Mouse (Mus musculus) gastrocnemius, adult 18-20 months (tissue): ENCODE results near the gene Pkd1l1. TPM values are rescaled to one million over a fixed set of nuclear protein-coding genes. Genes with fewer than 3 reads are reported as not detected.

Source experiments
- DNase-seq: peaks from one replicate; pipeline ENCODE4 v3.0.0; 2021; ENCODE audit warnings: low spot score
- long read RNA-seq, 2 experiments: library from polyadenylated mRNA; stranded (forward); transcript quantifications; one replicate each; pipeline ENCODE4 v2.0.0; 2021
- total RNA-seq, 2 experiments: library from RNA; stranded (reverse); gene quantifications; 2 replicates each; pipeline ENCODE4 v1.2.3; 2021

Pkd1l1 gene
- not detected for total RNA-seq
- long read RNA-seq, experiment 1 = 0 reads
- long read RNA-seq, experiment 2 = 0 reads

GRCm38 (mm10) chr11:8973166-8973565 lies at the start of gene Pkd1l1:
Gene Pkd1l1 (minus strand): TSS chr11:8973266.
- DNase-seq = no peak

GRCm38 (mm10) chr11:9020207-9020606 lies 47.1 kb upstream of the Pkd1l1 start:
- DNase-seq = no peak

- DNase-seq = no peak
These were observed 45.6 kb upstream of the Pkd1l1 start for GRCm38 (mm10) chr11:9018491-9019267.

DNA sequence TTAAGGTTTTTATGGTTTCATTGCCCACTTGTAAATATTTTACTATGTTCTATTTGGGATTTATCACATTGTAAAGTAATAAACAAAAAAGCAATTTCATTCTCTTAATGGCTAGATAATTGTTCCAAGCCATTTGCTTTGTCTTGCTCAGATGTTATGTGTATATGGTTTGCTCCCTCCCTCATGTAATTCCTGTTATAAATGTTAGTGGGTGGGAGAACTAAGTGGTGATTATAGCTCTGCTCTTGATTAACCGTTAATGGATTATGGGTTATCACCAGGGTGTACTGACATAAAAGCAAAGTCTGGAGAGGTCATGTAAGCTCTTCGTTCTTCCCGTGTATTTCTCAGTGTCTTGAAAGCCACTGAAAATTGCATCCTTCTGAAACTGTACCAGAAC lies 41.7 kb upstream of the Pkd1l1 start:
- no peak for DNase-seq

DNA sequence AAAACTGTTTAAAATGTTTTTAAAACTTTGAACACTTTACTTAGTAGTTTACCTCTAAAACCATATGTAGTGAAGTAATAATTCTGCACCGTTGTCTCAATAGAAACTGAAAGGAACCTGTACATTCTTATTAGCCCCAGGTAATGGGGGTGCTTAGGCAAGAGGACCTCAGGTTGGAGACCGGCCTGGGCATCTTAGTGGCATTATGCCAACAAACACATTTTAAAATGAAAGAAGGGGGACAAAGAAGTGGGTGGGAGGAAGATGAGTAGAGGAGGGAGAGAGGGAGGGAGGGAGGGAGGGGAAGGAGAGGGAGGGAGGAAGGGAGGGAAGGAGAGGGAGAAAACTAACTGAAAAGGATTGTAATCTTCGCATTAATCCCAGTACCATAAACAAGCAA lies 38.3 kb upstream of the Pkd1l1 start:
- DNase-seq = no peak

DNA sequence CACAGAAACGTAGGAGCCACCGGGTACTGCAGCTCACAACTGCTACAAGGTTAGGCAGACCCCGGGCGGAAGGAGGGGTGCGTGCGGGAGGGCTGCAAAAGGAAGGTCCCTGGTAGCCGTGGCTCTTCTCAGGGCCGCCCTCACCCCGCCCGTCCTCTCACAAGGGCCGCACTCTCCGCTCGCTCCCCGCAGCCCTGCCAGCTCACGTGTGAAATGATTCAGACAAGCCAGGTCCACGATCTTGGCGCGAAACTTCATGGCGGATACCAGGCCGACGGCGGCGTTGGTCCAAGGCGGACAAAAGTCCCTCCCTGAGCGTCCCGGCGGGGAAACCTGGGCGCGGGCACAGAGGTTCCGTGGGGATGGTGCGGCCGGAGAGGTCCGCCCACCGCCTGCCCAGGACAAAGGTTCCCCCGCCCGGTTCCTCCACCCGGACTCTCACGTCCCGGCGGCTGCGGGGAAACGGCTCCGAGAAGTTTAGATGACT lies 37.8 kb upstream of the Pkd1l1 start, which contains the start of gene Hus1:
TSS of gene Hus1 (minus strand) at position 339 of the 487 bp plus-strand sequence.
- peak; percentile 88 for DNase-seq

DNA sequence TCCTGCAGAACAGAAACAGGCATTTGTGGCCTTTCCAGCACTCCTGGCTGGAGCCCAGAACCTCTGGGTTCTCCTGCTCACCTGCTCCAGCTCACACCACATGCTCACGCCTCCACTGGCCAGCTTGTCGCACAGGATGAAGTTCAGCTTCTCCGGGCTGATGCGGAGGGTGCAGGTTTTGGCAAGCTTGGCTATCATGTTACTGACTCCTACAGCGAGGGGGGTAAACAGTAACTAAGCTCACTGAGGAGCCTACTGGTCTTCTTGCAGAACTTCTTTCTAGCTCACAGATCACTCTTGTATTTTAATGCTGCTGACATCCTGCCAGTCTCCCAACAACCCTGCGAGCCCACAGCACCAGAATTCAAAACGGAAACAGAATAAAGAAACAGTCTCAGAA lies 37.4 kb upstream of the Pkd1l1 start:
- peak; percentile 22 for DNase-seq

DNA sequence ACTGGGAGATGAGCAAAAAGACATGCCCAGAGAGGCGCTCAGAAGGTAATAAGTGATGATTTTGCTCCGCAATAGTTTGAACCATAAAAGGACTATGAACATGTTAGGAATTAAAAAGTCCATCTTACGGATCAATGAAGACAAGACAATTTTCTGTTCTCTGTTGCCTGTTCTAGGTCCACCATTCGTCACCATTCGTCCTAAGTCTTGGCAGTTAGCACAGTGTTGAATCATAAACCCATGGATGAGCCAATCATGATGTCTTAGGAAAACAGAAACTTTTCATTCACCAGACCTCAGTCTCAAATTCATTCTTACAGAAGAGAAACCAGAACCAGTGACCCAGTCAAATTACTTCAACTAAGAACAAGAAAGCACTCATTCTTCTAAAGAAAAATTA lies 35.7 kb upstream of the Pkd1l1 start:
- no peak for DNase-seq

GRCm38 (mm10) chr11:8988084-8988483 lies 15.0 kb upstream of the Pkd1l1 start:
- DNase-seq = no peak

DNA sequence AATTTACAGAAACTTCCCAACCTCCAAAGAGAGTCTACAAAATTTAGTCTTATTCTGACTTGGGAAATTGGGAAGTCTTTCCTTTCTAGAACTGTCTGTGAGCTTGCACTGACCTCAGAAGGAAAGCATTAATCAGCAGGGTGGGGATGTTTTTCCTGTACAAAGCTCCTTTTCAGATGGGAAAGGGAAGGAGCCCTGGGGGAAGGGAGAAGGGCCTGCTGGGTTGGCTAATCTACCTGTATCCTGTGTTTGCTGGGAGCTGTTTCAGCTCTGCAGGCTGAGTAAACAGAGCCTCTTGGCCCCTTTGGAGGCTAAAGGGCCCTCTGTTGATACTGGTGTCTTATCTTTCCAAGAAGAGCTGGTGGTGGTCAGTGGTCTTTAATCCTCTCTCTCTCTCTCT lies 13.0 kb upstream of the Pkd1l1 start:
- DNase-seq = no peak

GRCm38 (mm10) chr11:8983237-8983861 lies 10.3 kb upstream of the Pkd1l1 start:
- peak; percentile 52 for DNase-seq

DNA sequence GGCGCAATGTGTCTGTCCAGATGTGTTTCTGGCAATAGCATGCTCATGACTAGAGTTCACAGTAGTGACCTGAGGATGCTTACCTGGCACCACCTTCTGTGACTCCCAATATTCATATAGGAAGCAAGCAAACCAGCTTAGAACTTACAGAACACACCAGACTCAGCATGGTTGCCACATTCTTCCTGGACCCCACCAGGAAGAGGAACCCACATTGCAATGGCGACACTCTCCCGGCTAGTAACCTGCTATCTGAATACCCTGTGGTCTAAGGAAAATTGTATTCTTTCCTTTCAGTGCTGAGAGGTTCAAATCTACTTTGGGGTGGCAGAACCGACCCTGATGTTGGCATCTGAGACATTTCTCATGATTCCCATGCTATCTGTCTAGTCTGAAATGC lies 5.1 kb upstream of the Pkd1l1 start:
- DNase-seq = no peak

GRCm38 (mm10) chr11:8972093-8972492 lies 973 bp downstream of the Pkd1l1 start:
- no peak for DNase-seq

- no peak for DNase-seq
These were observed 2.6 kb downstream of the Pkd1l1 start for GRCm38 (mm10) chr11:8970509-8970908.

DNA sequence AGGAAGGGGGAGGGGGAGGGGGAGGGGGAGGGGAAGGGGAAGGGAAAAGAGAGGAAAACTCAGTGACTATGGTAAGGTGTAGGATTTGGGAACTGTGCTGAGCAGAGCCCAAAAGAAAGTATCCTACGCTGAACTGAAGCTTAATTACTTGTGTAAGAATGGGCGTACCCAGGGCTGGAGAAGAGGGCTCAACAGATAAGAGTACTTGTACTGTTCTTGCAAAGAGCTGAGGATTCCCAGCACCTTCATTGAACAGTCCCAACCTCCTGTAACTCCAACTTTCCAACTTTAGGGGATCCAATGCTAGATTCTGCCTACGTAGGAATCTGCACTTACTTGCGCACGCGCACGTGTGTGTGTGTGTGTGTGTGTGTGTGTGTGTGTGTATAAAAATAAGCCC lies 5.0 kb downstream of the Pkd1l1 start:
- DNase-seq = no peak

DNA sequence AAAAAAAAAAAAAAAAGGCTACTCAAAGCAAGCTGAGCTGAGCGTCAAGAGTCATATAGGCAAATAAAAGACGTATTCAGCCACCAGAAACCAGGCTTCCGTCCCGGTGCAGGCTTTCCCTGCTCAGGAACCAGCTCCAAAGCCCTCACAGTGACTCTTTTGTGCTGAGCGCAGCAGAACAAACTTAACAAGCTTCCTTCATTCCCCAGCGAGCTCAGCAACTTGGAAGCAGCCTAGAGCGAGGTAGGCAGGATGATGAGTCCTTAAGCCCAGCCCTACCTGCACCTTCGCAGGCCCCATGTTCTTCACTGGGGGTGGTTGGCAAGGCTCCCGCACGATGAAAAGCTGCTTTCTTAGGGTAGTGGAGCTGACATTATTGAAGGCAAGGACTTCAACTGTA lies 14.5 kb downstream of the Pkd1l1 start:
- no peak for DNase-seq

DNA sequence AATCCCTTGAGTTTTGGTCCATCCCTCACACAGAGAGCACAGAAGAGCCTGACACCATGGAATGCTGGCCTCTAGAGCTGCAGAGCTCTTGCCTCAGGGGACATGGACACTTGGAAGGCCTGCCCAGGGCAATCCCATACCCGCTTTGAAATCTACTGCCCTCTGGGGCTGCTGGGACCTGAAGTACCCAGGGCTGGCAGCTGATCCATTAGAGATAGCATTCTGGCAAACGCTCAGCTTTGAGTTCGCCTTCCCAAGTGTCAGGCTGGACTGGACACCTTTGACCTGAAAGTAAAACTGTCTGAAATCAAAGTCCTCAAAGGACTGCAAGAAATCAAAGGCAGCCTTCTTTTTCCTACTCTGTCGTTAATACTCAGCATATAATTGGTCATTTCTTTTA lies 15.0 kb downstream of the Pkd1l1 start:
- no peak for DNase-seq

DNA sequence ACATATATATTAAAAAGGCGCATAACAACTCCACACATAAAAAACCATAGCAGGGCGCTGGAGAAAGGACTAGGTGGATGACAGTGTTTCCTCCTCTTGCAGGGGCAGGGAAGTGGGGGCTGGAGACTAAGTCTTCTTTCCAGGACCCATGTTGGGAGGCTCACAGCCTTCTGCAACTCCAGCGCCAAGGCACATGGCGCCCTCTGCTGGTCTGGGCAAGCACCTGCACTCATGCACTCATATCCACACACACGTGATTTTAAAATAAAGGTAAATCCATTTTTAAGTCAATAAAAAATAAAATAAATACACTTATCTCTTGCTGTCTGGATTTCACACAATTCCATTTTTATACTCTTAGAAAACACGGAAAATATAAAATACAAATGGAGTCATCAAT lies 16.0 kb downstream of the Pkd1l1 start:
- DNase-seq = no peak

DNA sequence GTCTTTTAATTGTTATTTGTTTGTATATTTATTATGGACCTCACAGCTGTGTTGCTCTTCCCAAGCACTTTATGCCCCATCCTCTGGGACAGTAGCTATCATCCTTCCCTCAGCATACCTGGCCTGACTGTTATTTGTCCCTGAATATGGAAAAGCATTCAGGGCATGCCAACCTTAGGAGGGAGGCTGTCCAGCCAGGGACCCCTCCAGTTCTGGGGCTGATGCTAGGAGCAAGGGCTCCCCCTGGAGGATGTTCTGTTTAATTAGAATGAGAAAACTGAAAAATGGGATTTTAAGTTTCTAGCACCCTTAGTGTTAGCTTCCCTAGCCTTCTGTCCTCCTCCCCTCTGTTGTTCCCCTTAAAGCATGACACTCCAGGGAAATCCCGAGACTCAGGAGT lies 17.4 kb downstream of the Pkd1l1 start:
- DNase-seq = no peak

GRCm38 (mm10) chr11:8949765-8950430 lies 23.2 kb downstream of the Pkd1l1 start:
- no peak for DNase-seq

- DNase-seq = no peak
These were observed 24.2 kb downstream of the Pkd1l1 start for GRCm38 (mm10) chr11:8948871-8949270.

DNA sequence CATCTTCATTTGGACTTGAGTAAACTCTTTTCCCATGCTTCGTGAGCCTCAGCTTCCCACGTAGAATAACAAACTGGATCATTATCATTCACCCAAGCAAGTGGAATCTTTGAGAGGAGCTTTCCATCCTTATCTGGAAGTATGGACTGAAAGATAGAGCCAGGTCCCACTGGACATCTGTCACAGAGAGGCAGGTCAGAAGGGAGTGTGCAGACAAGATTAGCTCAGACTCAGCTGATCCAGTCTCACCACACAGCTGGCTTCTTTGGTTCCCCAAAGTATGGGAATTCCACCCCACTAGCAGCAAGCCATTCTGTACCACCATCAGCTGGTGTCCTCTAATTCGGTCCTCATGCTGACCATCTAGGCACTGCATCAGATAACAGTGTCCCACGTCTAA lies 29.0 kb downstream of the Pkd1l1 start:
- no peak for DNase-seq
